Mouse (Mus musculus): ENCODE measurements around the gene Clns1a. TPM values are rescaled to one million over a fixed set of nuclear protein-coding genes. Genes with fewer than 3 reads are reported as not detected.
A peak's percentile ranks its signal among the peaks of the same experiment; 100 is the strongest.

Clns1a gene
- total RNA-seq, 2 experiments from 2014 or later = 118 to 181 TPM

GRCm38 (mm10) chr7:97725401-97725800 is 29.0 kb downstream of the Clns1a start:
- ATAC-seq (replicated peaks; ENCODE audit: low FRiP score, low TSS enrichment, poor library complexity, severe bottlenecking) = no peak

- no peak for ATAC-seq (replicated peaks; ENCODE audit: low FRiP score, low TSS enrichment, poor library complexity, severe bottlenecking)
These were observed 29.6 kb downstream of the Clns1a start for GRCm38 (mm10) chr7:97726080-97726479.

GRCm38 (mm10) chr7:97726778-97727177 is 30.3 kb downstream of the Clns1a start:
- ATAC-seq (replicated peaks; ENCODE audit: low FRiP score, low TSS enrichment, poor library complexity, severe bottlenecking) = no peak

GRCm38 (mm10) chr7:97728666-97729614 is 32.5 kb downstream of the Clns1a start:
- no peak for ATAC-seq (replicated peaks; ENCODE audit: low FRiP score, low TSS enrichment, poor library complexity, severe bottlenecking)

- ATAC-seq (replicated peaks; ENCODE audit: low FRiP score, low TSS enrichment, poor library complexity, severe bottlenecking) = no peak
These were observed 34.0 kb downstream of the Clns1a start for GRCm38 (mm10) chr7:97730427-97730826.

- ATAC-seq (replicated peaks; ENCODE audit: low FRiP score, low TSS enrichment, poor library complexity, severe bottlenecking) = peak; percentile 57
These were observed 37.2 kb downstream of the Clns1a start for GRCm38 (mm10) chr7:97733606-97734005.

- ATAC-seq (replicated peaks; ENCODE audit: low FRiP score, low TSS enrichment, poor library complexity, severe bottlenecking) = no peak
These were observed 38.6 kb downstream of the Clns1a start for GRCm38 (mm10) chr7:97735021-97735420.

- ATAC-seq (replicated peaks; ENCODE audit: low FRiP score, low TSS enrichment, poor library complexity, severe bottlenecking) = no peak
These were observed 39.5 kb downstream of the Clns1a start for GRCm38 (mm10) chr7:97735886-97736420.

- peak; percentile 7; the same call in 1 of the 2 replicates for ATAC-seq (replicated peaks; ENCODE audit: low FRiP score, low TSS enrichment, poor library complexity, severe bottlenecking)
These were observed 40.8 kb downstream of the Clns1a start for GRCm38 (mm10) chr7:97737256-97737637.

- ATAC-seq (replicated peaks; ENCODE audit: low FRiP score, low TSS enrichment, poor library complexity, severe bottlenecking) = peak; percentile 68
These were observed 41.4 kb downstream of the Clns1a start, which contains the start of gene Aqp11 for GRCm38 (mm10) chr7:97737638-97738456. Gene Aqp11 (minus strand): TSS chr7:97738289.

- ATAC-seq (replicated peaks; ENCODE audit: low FRiP score, low TSS enrichment, poor library complexity, severe bottlenecking) = no peak
These were observed 44.5 kb downstream of the Clns1a start for GRCm38 (mm10) chr7:97740948-97741347.

- peak; percentile 28 for ATAC-seq (replicated peaks; ENCODE audit: low FRiP score, low TSS enrichment, poor library complexity, severe bottlenecking)
These were observed 45.4 kb downstream of the Clns1a start for GRCm38 (mm10) chr7:97741756-97742291.

- 0 out of 2 replicates have a peak, but pooled peaks have one; percentile 24 for ATAC-seq (replicated peaks; ENCODE audit: low FRiP score, low TSS enrichment, poor library complexity, severe bottlenecking)
These were observed 48.9 kb downstream of the Clns1a start for GRCm38 (mm10) chr7:97745299-97745698.

- peak; percentile 81 for ATAC-seq (replicated peaks; ENCODE audit: low FRiP score, low TSS enrichment, poor library complexity, severe bottlenecking)
These were observed 50.8 kb downstream of the Clns1a start for GRCm38 (mm10) chr7:97747176-97747707.

- ATAC-seq (replicated peaks; ENCODE audit: low FRiP score, low TSS enrichment, poor library complexity, severe bottlenecking) = peak; percentile 53
These were observed 51.5 kb downstream of the Clns1a start for GRCm38 (mm10) chr7:97747787-97748497.

- 0 out of 2 replicates have a peak, but pooled peaks have one; percentile 8 for ATAC-seq (replicated peaks; ENCODE audit: low FRiP score, low TSS enrichment, poor library complexity, severe bottlenecking)
These were observed 52.2 kb downstream of the Clns1a start for GRCm38 (mm10) chr7:97748527-97749206.

- ATAC-seq (replicated peaks; ENCODE audit: low FRiP score, low TSS enrichment, poor library complexity, severe bottlenecking) = peak; percentile 38
These were observed 53.1 kb downstream of the Clns1a start for GRCm38 (mm10) chr7:97749207-97750190.

All from megakaryocyte-erythroid progenitor cell, adult 5-6 weeks (primary cell).